Mouse (Mus musculus) embryo, embryonic 10 days (tissue): ENCODE measurements at regions not wholly inside any gene's neighbourhood (a gene's known extent, or its start where the extent isn't known, plus 50 kb on each side); places are given as distances from the start of the nearest gene placed in this dataset.
"Not testable (repeated sequence)": the region's sequence is repeated elsewhere in the genome, so short reads cannot be mapped to it uniquely, and the experiment has no call there.

Experiments used
- DNase-seq: peaks from one replicate; pipeline ENCODE4 v3.0.0-alpha.2; 2015; ENCODE audit warnings: low spot score

DNA sequence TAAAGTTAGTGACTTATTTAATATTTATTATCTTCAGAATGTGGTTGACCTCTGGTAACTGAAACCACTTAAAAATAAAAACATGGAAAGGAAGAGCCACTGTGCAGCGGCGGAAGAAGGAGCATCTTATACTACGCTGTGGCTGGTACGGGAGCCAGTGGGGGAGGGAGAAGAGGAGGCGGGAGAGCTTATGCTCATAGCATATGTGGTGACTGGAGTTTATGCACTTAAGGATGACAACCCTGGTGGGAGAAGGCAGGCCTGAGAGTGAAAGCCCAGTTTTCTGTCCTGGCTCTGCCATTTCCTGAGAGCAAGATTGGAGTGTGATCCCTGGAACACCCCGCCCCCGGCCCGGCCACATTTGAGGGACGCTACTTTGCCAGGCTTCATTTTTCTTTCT is 145.5 kb downstream of the Tsen15 start:
- DNase-seq: no peak

DNA sequence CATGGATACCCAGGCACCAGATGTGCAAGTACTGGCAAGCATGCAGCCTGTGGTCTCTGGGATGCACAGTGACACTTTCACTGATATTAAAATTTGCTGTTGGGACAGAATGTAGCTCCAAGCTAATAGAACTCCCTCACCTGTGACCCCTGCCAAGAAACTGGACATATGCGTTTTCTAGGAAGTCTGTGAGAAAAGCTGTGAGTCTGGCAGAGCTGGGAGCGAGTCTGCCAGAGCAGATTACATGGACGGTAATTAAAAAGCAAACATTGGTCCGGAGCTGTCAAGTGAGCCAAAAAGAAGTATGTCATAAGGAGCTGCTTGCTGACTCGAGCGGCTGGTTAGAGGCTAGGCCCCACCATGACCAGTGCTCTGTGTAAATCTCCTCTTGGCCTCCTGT is 147.1 kb downstream of the Tsen15 start:
- no peak for DNase-seq

DNA sequence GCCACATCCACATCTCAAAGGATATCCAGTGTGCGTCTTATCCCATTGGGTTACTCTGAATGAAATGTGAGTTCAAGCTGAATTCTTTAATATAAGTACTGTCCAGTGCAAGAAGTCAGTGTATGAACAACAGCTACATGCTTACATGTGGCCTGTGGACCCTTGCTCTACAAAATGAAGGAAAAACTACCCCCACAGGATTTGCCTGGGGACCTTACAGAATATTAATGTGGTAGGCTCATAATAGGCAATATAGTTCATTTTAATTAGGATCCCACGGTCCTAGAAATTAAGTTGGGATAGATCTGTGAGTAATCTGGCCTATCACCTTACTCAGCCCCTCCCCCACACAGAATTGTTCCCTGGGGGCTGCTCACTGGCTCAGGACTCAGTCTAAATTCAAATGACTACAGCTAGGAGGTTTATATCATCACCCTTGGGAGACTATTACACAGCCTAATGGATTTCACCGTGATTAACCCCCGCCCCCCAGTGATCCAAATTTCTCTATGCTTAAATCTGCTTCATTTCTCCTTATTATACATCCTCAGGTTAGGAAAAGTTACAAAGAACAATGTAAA is 145.4 kb upstream of the 1700025G04Rik start:
- no peak for DNase-seq

DNA sequence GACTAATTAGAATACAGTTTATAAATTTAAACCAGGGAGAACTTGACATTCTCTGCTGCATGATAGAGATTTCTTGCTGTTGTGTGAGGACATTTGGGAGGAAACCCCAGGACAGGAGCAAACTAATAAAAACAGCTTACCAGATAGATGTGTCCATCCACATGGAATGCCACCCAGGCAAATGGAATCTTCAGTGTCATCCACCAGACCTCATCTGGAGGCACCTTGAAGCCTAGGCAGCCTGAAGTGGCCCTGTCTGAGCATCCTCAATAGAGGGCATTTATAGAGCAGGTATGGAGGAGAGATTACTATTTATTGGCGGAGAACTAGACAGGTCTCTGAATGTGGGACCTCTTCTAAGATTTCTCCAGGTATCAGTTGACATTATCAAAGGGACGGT is 144.8 kb upstream of the 1700025G04Rik start:
- DNase-seq: no peak

DNA sequence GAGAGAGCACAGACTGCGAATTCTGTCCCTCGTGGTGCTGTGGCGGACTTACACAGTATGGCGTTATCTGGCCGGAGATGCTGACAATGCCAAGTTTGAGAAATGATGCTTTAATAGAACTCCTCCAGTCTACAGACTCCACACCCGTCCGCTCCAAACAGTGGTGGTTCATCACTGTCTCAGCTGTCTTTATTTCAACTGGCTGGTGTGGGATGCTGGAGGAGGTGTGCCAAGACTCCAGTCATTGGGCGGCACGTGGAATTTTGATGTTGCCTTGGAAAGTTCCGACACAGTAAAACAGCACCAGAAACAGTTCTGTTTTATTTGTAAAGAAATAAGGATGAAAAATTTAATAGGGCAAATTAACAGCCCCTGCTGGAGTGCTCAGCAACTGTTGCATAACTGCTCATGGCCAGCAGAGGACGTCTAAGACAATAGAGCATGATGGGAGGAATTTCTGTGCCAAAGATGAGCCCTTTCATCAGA is 141.8 kb upstream of the 1700025G04Rik start:
- DNase-seq: no peak

DNA sequence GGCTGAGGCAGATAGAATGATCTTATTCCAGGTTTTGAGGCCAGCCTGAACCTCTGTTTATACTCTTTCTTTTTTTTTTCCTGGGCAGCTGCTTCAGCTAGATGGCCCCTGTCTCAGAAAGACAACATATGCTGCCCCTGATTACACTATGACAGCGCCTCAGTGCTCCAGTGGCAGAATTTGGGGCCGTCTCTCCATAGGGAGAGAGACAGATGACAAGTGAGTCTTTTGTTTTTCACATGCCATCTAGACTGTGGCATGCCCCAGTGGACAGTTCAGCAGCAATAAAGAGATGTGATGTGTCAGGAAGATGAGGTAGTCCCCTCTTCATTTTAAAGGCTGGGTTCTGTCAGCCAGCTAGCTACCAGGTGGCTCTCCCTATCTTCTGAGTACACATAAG is 139.8 kb upstream of the 1700025G04Rik start:
- DNase-seq: no peak

DNA sequence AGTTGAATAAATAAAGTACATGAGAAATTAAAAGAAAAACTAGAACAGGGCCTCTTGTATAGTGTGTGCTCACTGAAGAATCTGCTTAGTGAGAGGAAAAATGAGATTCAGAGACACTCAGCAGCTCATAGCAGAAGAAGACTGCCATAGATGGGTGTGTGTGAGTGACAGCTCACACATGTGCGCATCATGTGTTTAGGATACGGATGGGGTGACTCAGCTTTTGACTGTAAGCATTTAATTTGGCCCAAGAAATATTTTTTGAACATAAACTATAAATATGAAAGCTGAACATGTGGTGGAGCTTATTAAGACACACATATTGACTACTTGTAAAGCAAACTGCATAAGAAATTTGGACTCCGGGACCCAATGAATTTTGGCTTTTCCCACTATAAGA is 136.1 kb upstream of the 1700025G04Rik start:
- DNase-seq: no peak

DNA sequence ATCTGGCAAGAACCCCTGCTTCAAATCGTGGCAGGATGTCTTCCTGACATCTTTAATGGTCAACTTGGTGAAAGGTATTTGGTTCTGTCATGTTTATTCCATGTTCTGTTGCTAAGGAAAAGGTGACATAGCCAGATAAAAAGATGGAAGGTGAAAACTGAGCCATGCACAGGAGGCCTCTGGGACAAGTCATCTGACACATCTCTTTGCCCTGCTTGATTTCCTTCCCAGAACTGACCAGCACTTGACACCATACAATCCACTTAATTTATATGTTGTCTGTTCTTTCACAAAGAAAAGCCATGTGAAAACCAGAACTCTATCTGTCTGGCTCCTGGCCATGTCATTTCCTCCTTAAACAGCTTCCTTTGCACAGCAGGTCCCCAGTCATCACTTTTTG is 133.7 kb upstream of the 1700025G04Rik start:
- DNase-seq: no peak

DNA sequence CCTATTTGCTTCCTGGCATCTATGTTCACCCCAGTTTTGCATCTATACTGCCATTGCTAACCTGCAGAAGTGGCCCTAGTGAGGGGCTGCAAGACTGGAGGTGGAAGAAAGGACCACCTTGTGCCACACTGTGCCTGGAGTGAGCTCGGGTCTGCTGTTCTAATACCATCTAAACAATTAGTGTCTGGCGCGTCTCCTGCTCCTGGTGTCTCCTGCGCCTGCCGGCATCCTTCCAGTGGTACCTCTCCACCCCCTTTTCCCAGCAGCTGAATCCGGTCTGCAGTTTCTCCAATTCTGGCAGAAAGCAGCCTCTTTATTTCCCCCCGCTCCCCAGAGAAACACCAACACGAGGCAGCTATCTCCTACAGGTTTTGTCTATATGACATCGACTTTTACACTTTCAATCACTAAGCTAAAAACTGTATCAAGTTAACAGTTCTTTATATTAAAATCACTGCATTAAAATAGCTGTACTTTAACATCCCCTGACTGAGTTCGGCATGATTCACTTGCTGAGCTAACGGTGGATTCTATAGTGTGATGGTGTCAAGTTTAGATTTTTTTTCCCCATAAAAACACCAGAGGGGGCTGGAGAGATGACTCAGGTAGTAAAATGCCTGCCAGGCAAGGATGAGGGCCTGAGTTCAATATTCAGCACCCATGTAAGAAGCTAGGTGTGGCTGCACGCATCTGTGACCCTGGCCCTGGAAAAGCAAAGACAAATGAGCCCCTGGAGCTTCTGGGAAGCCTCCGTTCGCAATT is 131.1 kb upstream of the 1700025G04Rik start:
- DNase-seq: no peak

DNA sequence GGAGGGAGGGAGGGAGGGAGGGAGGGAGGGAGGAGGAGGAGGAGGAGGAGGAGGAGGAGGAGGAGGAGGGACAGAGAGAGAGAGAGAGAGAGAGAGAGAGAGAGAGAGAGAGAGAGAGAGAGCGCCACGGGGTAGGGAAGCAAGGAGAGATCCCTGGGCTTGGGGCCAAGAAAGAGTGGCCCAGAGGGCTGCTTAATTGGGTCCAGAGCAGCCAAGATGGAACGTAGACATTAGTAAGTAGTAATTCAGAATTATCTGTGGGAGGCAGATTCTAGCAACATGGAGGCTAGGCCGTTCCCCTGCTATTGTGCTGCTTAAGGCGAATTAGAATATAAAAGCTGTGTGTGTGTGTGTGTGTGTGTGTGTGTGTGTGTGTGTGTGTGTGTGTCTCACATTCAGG is 129.8 kb upstream of the 1700025G04Rik start:
- DNase-seq: not testable (repeated sequence)

DNA sequence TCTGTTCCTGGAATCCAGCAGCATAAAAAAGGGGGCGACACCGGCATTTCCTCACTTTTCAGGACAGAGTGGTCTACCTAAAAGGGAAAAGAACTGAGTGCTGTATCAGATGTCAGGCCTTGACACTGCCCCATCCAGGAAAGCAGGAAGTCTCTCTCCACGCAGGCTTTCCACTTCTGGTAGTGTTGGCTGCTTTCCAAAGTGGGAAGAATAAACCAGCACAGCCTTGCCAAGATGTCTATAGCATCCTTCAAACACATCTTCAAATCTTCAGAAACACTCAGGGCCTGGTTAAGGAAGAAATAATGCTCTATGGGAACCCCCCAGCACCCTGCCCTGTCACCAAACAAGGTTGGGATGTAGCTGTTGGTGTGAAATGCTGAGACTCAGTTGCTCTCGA is 127.5 kb upstream of the 1700025G04Rik start:
- DNase-seq: no peak

DNA sequence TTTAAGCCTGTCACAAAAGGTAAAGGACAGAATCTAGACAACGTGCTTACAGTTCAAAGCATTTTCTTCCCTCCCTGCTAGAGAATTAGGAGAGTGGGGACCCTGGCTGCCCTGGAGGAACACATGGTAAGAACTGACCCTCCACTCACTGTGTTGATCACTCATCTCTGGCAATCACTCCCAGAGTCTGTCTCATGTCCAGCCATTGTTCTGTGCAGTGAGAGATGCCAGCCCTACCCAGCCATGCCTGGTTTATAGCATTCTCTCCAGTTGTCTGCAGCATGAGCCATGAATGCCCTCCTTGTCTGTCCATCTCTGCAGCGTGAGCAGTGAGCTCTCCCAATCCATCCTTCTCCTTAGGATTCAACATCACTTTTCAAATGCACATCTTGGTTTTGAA is 124.5 kb upstream of the 1700025G04Rik start:
- DNase-seq: no peak

DNA sequence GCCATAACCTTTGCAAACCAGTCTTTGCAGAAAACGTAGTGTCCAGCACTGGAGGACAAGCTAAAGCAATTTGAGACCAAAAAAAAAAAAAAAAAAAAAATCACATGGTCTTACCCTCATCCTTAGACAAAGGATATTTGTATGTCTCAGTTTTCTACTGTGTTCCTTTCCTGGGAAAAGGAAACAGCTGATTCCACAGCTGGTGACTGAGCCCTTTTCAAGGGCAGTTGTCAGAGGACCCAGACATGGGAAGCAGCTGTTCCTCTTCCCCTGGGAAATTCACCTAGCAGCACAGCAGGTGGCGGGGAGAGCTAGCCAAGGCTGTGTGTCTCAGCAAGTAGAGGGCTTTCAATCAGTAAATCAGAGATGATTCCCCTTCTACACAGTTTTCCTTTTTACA is 113.3 kb upstream of the 1700025G04Rik start:
- DNase-seq: peak; percentile 25

DNA sequence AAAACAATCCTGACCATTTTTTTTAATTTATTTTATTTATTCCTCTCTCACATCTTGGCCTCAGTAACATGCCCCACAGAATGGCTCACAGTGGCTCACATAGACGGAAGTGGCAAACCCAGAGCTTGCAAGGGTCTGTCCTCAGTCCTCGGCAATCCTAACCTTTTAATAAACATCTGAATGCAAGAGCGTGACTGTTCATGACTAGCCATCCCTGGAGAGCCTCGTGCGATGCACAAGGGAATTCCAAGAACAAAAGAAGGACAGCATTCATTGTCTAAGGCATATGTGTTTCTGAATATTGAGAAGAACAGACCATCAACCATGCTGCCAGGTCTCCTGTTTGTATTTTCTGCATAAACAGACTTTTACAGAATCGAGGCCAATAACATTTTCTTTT is 98.8 kb upstream of the 1700025G04Rik start:
- no peak for DNase-seq

DNA sequence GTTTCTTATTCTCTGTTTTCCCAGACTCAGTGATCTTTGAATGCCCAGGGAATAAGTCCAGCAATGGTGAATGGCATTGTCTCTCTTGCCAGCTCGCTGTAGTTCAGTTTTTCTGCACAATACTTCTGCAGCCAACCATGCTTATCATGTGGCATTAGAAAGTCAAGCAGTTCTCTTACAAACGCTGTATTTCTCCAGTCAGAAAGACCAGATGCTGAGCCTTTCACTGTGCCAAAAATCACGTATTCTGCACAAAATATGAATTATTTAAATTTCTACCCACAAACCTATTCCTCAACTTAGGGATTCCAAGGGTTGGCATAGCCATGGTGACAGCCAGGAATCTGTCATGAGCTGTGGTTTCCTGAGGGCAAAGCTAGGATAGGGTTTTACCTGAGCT is 95.0 kb upstream of the 1700025G04Rik start:
- no peak for DNase-seq

DNA sequence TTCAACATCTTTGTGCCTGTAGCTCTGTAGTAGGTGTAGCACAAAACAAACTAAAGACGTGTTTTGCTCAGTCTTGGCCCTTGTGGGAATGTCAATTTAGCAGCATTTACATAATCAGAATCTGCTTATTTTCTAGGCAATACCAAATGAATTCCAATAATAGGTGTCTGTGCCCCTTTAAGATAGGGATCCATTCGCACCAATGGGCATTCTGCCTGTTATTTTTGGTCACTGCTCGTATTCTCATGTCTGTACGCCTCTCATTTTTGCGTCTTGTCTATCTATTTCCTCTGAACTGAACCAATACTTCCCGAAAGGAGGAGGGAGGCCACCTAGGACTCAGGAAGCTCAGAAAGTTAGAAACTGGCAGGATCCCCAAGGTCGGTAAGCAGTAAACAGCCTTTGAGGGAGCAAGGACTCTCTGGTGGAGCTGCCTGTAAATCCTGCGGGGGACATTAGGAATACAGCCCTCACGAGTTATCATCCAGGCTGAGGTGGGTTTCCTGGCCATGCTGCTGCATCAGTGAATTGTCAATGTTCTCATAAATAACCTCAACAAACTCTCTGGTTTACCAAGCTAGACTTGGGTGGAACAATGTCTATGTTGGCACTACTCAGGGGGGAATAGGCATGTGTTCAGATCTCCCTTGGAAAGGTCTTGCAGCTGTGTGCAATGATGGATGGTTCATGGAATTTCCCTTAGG is 86.5 kb upstream of the 1700025G04Rik start:
- no peak for DNase-seq

DNA sequence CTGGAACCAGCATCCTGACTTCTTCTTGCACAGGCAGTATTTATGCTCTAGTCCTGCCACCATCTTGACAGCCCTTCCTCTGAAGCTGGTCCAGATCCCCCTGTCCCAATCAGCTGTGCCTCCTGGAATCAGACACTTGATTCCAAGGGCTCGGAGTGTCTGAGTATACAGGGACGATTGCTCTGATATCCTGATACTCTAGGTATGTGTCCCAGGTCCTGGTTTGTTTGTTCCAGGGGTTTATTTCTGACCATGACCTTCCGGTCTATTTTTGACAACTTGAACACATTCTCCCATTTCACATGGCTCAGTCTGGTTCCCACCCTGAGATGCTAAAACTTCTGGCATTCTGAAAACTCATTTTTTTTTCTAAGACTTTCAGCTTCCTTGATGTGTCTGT is 85.8 kb upstream of the 1700025G04Rik start:
- DNase-seq: no peak

DNA sequence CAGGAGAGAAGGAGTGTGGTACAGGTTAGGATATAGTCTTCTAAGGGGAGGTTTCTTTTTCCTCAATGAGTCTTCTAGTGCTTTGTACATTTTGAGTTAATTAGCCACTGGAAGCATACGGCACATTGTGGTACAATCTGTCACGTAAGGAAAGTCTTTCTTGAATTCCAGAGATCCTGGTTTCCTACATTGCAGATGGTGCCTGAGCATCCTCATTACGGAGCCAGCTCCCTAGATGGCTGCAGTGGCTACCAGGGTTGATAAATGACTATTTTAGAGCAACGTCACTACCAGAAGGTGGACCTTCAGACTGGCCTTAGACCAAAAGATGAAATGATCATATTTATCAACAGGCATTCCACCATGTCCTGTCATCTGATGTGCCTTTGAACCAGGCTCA is 84.5 kb upstream of the 1700025G04Rik start:
- DNase-seq: no peak

DNA sequence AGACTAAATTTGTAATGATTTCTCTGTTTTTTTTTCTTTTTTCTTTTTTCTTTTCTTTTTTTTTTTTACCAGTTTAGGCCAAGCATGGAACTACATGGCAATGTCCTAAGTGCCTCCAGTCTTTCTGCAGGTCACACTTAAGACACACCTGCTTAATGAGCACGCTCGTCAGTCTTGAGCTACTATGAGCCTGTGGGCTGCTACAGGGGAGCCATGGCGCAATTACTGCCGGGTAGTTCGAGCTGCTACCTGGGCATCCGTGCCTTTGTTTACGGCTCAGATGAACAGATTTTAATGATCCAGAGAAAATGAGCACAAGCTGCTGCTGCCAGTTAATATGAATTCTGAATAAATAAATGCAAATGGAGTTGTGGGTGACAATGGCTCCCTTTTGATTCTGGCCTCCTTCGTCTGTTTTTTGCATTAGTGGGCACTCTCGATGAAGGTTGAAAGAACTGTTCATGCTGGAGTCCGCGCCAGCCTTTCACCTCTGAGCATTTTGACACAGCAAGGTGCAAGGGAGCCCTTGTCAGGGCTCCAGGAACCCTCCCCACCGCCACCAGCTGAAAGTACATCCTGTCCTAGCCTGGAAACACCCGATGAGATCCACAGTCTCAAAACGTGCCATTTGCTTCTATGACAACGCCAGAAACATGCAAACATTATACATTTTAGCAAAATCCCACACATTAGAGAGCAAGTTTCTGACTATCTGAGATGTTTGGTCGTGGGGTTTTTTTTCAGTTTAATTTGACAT is 81.3 kb upstream of the 1700025G04Rik start:
- DNase-seq: no peak

DNA sequence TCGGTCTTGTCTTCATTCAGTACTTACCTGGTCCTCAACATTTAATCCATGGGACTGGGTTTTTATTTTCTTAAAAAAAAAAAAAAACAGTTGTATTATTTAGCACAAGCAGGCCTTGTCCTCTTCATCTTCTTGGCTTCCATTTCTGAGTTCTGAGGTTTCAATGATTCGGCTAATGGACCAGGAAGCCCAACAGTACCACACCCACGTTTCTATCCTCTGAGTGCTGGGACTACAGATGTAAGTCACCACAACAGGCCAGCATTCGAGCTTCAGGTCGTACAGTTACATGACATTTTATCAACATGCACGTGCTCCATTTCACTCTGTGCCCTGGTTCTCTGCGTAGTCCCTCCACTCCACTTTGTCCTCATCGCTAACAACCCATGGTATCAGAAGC is 80.7 kb upstream of the 1700025G04Rik start:
- no peak for DNase-seq

DNA sequence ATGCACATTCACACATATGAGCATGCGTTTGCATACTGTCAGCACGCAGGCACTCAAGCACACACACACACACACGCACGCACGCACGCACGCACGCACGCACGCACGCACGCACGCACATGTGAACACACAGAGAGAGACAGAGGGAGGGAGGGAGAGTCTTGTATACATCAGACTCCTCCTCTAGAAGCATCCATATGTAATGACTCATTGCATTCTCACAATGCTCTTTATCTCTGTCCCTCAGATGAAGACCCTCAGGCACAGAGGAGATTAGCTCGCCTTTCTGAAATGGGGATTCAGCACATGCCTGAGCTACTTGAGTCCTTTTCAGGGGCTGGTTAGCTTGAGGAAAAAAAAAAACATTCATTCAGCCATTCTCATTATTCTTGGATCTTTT is 79.6 kb upstream of the 1700025G04Rik start:
- no peak for DNase-seq

DNA sequence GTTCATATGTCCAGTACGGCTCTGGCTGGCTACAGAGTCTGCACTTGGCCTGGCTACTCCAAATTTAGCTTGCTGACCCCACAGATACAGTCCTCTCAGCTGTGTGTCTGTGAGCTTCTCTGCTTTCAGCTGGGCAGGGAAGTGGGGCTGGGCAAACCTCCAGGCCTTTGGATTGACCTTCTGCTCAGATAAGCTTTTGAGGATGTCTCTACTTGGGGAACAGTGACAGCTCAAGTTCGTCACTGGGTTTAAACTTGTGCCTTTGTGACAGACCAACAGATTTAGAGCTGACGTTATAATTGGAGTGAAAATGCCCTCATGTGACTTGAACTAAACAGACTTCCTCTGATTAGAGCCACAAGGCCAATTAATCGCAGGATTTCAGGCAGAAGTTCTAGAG is 78.4 kb upstream of the 1700025G04Rik start:
- DNase-seq: no peak

DNA sequence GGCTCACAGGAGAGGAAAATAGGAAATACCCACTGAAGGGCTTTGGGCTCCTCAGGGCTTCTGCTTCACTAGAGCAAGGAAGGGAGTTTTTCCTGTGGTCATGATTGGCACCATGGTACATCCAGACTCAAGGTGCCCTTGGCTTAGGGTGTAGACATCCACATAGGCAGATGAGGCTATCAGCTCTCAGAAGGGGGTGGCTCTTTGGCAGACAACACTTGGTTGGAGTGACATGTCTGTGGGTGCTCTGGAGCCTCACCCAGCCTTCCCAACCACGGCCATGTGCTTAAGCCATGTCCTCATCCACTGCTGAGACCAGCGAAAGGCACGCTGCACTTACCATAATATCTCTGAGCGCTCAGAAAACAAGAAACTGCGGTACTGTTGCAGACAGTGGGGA is 77.8 kb upstream of the 1700025G04Rik start:
- no peak for DNase-seq
